Mouse (Mus musculus) kidney, adult 11 months (tissue): Measurements from ENCODE around the gene Gsk3a.
"Not testable (repeated sequence)": the region's sequence is repeated elsewhere in the genome, so short reads cannot be mapped to it uniquely, and the experiment has no call there.

ENCODE experiments used
- DNase-seq: peaks from one replicate; pipeline ENCODE4 v3.0.0; 2022

Gene Gsk3a

GRCm38 (mm10) chr7:25272445-25273258, 35.0 kb upstream of the Gsk3a start:
- no peak for DNase-seq

DNA sequence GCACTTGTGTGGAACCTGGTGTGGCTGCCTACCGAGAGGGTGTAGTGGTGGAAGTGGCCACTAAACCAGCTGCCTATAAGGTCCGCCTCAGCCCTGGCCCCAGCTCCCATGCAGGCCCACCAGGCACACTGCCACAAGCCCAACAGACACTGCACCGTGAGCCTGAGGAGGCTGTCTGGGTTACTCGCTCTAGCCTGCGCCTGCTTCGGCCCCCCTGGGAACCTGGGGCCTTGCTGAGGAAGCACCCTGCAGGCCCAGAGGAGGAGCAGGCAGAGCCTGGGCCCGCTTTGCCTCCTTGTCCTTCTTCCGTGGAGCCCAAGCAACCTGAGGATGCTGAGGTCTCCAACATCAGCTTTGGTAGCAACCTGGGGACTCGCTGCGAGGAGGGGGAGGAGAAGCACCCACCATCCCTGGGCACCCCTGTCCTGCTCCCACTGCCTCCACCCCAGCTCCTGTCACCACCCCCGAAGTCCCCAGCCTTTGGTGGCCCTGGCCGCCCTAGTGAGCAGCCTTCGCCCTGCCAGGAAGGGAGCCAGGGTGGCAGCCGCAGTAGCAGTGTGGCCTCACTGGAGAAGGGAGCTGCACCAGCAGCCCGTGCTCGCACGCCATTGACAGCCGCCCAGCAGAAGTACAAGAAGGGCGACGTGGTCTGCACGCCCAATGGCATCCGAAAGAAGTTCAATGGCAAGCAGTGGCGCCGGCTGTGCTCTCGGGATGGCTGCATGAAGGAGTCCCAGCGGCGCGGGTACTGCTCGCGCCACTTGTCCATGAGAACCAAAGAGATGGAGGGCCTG, 34.2 kb upstream of the Gsk3a start:
- DNase-seq: no peak

DNA sequence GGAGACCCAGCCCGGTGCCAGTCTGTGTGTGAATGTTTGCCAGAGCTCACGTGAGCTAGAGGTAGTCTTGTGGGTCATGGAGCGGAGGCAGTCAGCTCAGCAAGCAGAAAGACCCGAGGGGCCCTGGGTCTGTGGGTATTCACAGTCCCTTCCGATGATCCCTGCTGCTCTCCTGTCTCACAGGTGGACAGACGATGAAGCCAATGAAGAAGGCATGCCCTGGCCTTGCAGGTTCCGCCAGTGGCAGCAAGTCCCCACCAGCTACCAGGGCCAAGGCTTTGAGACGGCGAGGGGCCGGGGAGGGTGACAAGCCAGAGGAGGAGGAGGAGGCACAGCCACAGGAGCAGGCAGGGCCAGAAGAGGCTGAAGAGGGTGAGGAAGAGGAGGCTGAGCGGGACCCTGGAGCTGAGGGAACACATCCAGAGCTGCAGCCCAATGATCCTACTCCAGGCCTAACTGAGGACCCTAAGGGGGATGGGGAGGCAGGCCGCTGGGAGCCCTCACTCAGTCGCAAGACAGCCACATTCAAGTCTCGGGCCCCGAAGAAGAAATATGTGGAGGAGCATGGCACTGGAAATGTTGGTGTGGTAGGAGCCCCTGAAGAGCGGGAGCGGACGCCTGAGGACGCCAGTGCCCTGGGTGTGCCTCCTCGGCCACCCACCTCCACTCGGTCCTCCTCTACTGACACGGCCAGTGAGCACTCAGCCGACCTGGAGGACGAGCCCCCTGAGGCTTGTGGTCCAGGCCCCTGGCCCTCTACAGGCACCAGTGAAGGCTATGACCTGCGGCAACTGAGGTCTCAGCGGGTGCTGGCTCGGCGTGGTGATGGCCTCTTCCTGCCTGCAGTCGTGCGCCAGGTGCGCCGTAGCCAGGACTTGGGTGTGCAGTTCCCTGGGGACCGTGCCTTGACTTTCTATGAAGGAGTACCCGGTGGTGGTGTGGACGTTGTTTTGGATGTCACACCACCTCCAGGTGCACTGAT, 33.3 kb upstream of the Gsk3a start:
- peak; percentile 15 for DNase-seq

- no peak for DNase-seq
Observed at GRCm38 (mm10) chr7:25269545-25270271, 32.1 kb upstream of the Gsk3a start.

GRCm38 (mm10) chr7:25269029-25269428, 31.4 kb upstream of the Gsk3a start:
- no peak for DNase-seq

DNA sequence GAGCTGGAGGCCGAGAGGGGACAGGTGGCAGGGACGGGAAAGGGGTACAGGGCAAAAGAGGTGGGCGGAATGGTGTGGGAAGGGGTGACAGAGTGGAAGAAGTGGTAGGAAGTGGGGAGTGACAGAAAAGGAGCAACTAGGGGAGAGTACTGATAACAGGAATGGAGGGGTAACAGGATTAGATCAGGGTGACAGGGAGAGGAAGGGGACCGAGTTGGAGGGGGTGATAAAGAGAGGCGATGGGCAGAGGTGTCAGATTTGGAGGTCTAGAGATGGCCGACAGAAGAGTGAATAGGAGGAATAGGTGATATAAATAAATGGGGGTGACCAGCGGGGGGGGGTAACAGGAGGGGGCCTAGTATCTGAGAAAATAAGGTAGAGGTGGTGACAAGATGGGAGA, 30.9 kb upstream of the Gsk3a start:
- no peak for DNase-seq

DNA sequence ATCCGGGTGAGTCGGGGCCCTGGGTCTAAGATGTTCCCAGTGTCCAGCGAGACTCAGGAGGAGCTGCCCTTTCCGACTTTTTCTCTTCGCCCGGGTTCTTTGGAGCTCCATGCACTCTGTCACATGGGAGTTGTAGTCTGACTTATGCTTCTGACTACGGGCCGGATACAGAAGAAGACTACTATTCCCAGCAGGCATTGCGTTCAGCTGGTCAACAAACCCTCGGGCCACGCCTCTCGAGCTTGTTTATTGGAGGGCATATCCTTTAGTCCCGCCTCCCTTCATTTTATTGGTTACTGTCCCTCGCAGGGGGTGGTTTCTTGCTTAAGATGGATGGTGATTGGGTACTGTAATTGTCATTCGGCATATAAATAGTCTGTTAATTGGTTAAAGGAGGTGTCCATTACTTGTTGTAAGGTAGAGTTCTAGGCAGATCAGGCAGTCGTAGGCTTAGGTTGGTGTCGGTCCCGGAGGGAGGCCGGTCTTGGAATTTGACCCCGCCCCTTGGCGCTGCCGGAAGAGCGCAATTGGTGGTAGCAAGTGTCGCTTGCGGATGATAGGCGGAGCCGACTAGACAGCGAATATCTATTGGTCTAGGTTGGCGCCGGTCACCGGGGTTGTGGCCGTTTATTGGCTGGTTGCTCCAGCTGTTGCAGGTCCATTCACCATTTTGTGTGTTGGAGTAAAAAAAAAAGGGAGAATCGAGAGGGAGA, 30.3 kb upstream of the Gsk3a start:
- peak; percentile 100 for DNase-seq

- peak; percentile 100 for DNase-seq
Observed at GRCm38 (mm10) chr7:25267301-25267750, 29.7 kb upstream of the Gsk3a start, which contains the start of gene Cic. Gene Cic (plus strand): TSS chr7:25267704.

DNA sequence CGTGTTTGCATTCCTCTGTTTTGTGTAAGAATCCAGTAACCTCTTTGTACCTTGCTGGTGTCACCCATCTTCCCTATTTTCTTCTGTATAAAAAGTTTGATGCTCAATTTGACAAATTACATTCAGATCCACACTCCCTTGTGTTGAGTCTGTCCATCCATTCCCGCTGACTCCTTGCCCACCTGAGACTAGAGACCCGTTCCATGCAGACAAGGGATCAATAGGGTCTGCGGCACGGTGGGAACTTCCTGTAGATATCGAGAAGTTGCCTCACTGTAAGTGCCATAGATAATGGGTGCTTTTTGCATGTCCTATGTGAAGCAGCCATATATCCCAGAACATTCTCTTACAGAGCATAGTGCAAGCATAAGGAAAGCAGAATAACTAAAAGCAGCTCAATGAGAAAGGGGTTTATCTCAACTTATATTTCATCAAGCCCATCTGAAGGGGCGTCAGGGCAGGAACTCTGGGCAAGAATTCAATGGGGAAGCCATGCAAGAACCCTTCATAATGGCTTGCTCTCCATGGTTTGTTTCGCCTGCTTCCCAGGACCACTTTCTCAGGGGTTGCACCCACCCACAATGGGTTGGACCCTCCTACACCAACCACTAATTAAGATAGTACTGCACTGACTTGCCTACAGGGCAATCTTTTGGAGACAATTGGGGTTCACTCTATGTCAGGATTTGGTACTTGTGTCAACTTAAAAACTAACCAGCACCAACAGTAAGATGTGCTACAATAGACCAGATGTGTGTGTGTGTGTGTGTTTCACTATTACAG, 28.7 kb upstream of the Gsk3a start:
- DNase-seq: peak; percentile 36

- not testable (repeated sequence) for DNase-seq
Observed at GRCm38 (mm10) chr7:25265743-25266142, 28.1 kb upstream of the Gsk3a start.

DNA sequence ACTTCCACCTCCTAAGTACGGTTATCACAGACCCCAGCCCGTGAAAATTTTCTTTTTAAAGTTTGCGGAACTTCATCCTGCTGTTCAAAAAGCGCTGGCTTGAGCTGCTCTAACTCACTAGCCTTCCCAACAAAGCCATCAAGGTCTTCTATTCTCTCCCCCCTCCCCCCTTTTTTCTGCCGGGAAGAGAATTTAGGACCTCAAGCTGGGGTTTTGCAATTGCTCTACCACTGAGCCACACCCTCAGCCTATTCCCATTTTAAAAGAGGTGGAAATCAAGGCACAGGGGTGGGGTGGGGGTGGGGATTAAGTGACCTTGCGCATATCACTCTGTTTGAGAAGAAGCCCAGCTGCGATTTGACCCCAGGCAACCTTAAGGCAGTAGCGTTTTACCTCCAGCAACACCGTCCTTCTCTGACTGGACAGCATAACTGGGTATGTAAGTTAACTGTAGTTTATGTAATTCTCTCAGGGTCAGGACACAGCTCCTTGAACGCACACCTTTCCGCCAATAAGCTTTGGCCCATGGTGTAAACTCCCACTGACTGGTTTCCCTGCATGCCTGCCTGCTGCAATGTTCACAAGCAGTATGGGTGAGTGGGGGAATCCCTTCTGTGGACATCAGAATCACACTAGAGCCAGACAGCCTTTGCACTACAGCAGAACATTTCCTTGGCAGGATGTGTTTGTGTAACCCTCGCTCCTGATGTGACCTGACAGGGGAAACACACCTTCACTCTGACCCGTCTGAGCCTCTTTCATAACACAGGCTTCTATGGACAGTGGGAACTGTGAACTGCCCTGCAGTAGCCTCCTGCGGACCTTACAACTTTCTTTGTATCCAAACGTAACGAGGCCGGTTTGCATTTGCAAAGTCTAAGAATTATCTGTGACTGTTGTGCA, 26.6 kb upstream of the Gsk3a start:
- peak; percentile 28 for DNase-seq

DNA sequence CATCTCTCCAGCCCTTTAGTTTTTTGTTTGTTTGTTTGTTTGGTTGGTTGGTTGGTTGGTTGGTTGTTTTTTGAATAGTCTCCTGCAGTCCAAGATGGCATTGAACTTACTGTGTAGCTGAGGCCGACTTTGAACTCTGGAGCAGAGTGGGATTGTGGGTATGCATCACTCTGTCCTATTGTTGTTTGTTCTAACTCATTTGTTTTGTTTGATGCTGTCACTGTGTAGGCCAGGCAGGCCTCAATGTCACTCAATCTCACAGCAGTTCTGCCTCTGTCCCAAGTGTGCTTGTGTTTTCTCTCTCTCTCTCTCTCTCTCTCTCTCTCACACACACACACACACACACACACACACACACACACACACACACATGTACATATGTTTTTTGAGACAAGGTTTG, 24.2 kb upstream of the Gsk3a start:
- no peak for DNase-seq

- peak; percentile 19 for DNase-seq
Observed at GRCm38 (mm10) chr7:25251822-25252221, 14.2 kb upstream of the Gsk3a start.

GRCm38 (mm10) chr7:25251071-25251791, 13.6 kb upstream of the Gsk3a start:
- peak; percentile 54 for DNase-seq

- peak; percentile 95 for DNase-seq
Observed at GRCm38 (mm10) chr7:25250141-25250972, 12.7 kb upstream of the Gsk3a start, which contains the start of gene Erf. Gene Erf (minus strand): TSS chr7:25250761.

GRCm38 (mm10) chr7:25249314-25250140, 11.9 kb upstream of the Gsk3a start:
- peak; percentile 80 for DNase-seq
